Mouse (Mus musculus): ENCODE data around the gene Ercc6. TPM values are rescaled to one million over a fixed set of nuclear protein-coding genes. Genes with fewer than 3 reads are reported as not detected.

Gene Ercc6
- polyA plus RNA-seq, 1 experiment from 2014 or later = 8.4 TPM

DNA sequence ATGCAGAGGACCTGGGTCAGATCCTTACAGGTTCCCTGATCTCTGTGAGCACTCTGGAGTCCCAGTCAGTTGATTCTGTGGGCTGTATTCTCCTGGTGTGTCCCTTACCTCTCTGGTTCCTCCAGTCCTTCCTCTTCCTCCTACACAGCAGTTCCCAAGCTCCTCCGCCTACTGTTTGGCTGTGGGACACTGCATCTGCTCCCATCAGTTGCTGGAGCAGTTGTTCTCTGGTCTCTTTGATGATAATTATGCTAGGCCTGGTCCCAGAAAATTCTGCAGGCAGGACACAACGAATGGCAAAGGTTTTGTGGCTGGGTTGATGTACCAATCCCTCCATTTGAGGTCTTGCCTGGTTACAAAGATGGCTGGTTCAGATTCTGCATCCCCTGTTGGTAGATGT, 12.0 kb upstream of the Ercc6 start:
- H3K9ac ChIP-seq (ENCODE audit: low read length) = no peak overlapping the region
- no peak overlapping the region for H3K4me2 ChIP-seq (replicated peaks; ENCODE audit: low read depth)
- H3K27me3 ChIP-seq (ENCODE audit: control insufficient read depth, insufficient read depth, low read length) = no peaks in the 10 kb centered on the region
- DNase-seq (ENCODE audit: low spot score) = no peak
- TF ChIP-seq CTCF (IDR thresholded peaks at IDR 0.05; ENCODE audit: low read depth) (no peak), EP300 (optimal IDR thresholded peaks at IDR 0.05) (no peak)
- H3K4me1 ChIP-seq (replicated peaks; ENCODE audit: control insufficient read depth, insufficient read depth) = no peaks in the 10 kb centered on the region
- H3K36me3 ChIP-seq (ENCODE audit: control insufficient read depth, insufficient read depth, low read length) = no peaks in the 10 kb centered on the region
- H3K27ac ChIP-seq (replicated peaks) = no peak overlapping the region
- WGBS = 67% methylated on average over 2 of the region's 2 CpGs
- no peak overlapping the region for H3K4me3 ChIP-seq (ENCODE audit: low read depth, low read length)
- no peaks in the 10 kb centered on the region for H3K9me3 ChIP-seq (ENCODE audit: control insufficient read depth, low read length)
- ATAC-seq (ENCODE audit: low FRiP score, low TSS enrichment) = no peak

DNA sequence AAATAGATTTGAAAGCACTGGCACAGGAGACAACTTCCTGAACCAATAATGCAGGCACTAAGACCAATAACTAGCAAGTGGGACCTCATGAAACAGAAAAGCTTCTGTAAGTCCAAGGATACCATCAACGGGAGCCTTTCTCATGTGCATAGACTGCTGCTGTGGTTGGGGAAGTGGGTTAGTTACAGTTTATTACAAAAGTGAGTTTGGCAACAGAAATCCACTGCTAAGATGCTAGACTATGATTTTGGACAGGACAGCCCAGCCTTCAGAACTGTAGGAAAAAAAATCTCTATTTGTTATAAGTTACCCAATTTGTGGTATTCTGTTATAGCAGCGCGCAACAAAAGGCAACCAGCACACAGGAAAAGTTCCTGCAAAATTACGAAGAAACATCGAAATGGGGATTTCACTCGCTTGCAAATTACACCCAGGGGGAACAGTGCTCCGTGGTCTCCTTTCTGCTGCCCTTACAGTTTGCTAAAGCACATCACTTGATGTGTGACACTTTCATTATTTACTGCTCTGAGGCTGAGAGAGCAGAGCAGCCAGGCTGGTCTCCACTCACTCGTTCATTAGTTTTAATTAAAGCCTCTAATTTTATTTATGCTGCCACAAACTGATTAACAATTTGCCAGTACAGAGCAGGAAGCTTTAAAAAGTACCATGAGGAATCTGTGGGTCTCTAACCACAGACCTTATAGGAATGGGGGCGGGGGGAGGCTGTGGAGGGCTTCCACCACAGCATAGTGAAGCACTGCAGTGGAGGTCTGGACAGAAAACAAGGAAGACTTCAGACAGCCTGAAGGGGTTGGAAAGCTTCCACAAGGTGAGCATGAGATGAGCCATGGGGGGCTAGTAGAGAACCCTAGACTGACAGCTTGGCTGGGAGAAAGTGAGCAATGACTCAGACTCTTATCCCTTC, 10.3 kb upstream of the Ercc6 start:
- no peak overlapping the region for H3K4me2 ChIP-seq (replicated peaks; ENCODE audit: low read depth)
- 76% methylated on average over 9 of the region's 9 CpGs for WGBS
- ATAC-seq (ENCODE audit: low FRiP score, low TSS enrichment) = no peak
- no peak for DNase-seq (ENCODE audit: low spot score)
- no peaks in the 10 kb centered on the region for H3K4me1 ChIP-seq (replicated peaks; ENCODE audit: control insufficient read depth, insufficient read depth)
- no peaks in the 10 kb centered on the region for H3K27me3 ChIP-seq (ENCODE audit: control insufficient read depth, insufficient read depth, low read length)
- TF ChIP-seq CTCF (IDR thresholded peaks at IDR 0.05; ENCODE audit: low read depth) (no peak), EP300 (optimal IDR thresholded peaks at IDR 0.05) (no peak)
- no peak overlapping the region for H3K27ac ChIP-seq (replicated peaks)
- H3K9ac ChIP-seq (ENCODE audit: low read length) = no peak overlapping the region
- H3K4me3 ChIP-seq (ENCODE audit: low read depth, low read length) = no peak overlapping the region
- H3K9me3 ChIP-seq (ENCODE audit: control insufficient read depth, low read length) = no peaks in the 10 kb centered on the region
- no peaks in the 10 kb centered on the region for H3K36me3 ChIP-seq (ENCODE audit: control insufficient read depth, insufficient read depth, low read length)

DNA sequence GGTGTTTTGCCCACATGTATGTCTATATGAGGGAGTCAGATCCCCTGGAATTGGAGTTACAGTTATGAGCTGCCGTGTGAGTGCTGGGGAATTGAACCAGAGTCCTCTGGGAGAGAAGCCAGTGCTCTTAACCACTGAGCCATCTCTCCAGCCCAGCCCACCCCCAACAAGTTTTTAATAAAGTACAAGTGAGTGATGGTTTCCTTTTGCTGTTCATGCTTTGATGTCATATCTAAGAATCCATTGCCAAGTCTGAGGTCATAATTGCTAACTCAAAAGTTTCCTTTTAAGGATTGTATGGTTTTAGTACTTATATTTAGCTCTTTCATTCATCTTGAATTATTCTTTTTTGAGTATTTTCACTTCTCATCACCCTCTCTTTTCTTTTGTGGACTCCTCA, 9.4 kb upstream of the Ercc6 start:
- 67% methylated on average over 1 of the region's 1 CpGs for WGBS
- Histone ChIP-seq H3K9ac (ENCODE audit: low read length) (no peak overlapping the region), H3K27me3 (ENCODE audit: control insufficient read depth, insufficient read depth, low read length) (no peaks in the 10 kb centered on the region), H3K4me2 (replicated peaks; ENCODE audit: low read depth) (no peak overlapping the region), H3K27ac (replicated peaks) (no peak overlapping the region), H3K36me3 (ENCODE audit: control insufficient read depth, insufficient read depth, low read length) (no peaks in the 10 kb centered on the region), H3K4me3 (ENCODE audit: low read depth, low read length) (no peak overlapping the region), H3K9me3 (ENCODE audit: control insufficient read depth, low read length) (no peaks in the 10 kb centered on the region), H3K4me1 (replicated peaks; ENCODE audit: control insufficient read depth, insufficient read depth) (no peaks in the 10 kb centered on the region)
- ATAC-seq (ENCODE audit: low FRiP score, low TSS enrichment) (no peak), DNase-seq (ENCODE audit: low spot score) (no peak)
- TF ChIP-seq EP300 (optimal IDR thresholded peaks at IDR 0.05) (no peak), CTCF (IDR thresholded peaks at IDR 0.05; ENCODE audit: low read depth) (no peak)

DNA sequence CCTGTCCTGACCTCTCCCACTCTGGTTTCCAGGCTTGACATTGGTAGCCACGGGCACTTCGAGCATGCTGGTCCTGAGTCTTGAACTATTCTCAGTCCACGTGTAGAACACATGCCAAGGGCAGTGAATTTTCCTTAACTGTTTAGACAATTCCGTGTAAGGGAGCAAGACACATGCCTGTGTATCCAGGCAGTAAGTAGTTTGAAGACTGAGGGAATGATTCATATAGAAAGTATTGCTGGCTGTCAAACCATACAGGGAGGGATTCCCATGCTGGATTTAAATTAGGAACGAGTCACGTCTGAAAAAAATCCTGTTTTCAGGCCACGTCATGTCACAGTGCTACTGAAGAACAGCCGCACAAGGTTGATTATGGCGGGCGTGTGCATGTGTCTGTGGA, 7.0 kb upstream of the Ercc6 start:
- H3K27me3 ChIP-seq (ENCODE audit: control insufficient read depth, insufficient read depth, low read length) = no peaks in the 10 kb centered on the region
- H3K4me3 ChIP-seq (ENCODE audit: low read depth, low read length) = no peak overlapping the region
- ATAC-seq (ENCODE audit: low FRiP score, low TSS enrichment) (no peak), DNase-seq (ENCODE audit: low spot score) (no peak)
- no peak overlapping the region for H3K4me2 ChIP-seq (replicated peaks; ENCODE audit: low read depth)
- TF ChIP-seq CTCF (IDR thresholded peaks at IDR 0.05; ENCODE audit: low read depth) = no peak
- no peak for TF ChIP-seq EP300 (optimal IDR thresholded peaks at IDR 0.05)
- H3K36me3 ChIP-seq (ENCODE audit: control insufficient read depth, insufficient read depth, low read length) = no peaks in the 10 kb centered on the region
- H3K9me3 ChIP-seq (ENCODE audit: control insufficient read depth, low read length) = no peaks in the 10 kb centered on the region
- H3K27ac ChIP-seq (replicated peaks) = no peak overlapping the region
- H3K4me1 ChIP-seq (replicated peaks; ENCODE audit: control insufficient read depth, insufficient read depth) = no peaks in the 10 kb centered on the region
- no peak overlapping the region for H3K9ac ChIP-seq (ENCODE audit: low read length)
- WGBS = 76% methylated on average over 10 of the region's 10 CpGs

DNA sequence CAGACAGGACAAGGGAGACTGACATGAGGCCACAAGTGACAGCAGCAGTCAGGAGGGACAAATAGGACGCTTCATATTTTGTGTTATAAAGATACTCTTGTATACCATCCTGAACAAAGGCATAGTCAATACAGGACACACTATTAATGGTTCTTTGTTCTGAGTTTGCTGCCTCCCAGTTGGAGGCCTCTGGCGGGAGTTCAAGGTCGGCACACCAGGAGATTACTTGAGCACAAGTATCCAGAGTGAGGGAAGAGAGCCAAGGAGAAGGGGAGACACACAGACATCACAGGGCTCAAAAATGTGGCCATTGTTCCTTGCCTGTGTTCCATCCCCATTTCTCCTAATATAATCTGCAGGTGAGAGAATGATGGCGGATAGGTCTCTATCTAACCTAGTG, 6.1 kb upstream of the Ercc6 start:
- H3K27me3 ChIP-seq (ENCODE audit: control insufficient read depth, insufficient read depth, low read length) = no peaks in the 10 kb centered on the region

DNA sequence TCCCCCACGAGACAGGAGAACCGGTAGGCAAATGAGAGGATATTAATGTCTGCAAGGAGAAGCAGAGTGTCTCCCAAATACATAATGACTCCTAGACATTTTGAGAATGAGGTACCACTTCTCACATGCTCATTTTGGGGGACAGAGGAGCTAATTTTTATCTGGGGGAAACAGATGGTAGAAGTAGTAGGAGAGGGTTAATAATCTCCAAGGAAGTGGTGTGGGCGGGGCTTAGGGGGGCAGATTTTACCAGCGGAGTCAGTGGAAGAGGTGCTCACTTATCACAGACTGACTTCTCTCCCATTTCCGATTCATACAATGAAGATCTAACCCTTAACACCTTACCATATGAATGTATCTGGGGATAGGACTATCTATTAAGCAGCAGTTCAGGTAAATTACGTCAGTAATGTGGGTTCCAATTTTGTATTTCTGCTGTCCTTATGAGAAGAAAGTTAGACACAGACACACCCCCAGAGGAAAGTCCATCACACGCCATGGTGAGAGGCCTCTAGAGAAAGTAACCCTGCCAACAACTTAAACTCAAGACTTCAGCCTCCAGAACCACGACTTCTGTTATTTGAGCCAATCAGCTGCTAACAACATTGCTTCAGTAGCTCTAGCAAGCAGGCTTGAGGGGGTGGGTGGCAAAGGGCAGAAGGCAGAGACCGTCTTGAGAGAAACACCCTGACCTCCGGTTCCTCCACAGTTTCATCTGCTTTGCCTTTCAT, 5.1 kb upstream of the Ercc6 start:
- no peaks in the 10 kb centered on the region for H3K27me3 ChIP-seq (ENCODE audit: control insufficient read depth, insufficient read depth, low read length)
- TF ChIP-seq EP300 (optimal IDR thresholded peaks at IDR 0.05) (no peak), CTCF (IDR thresholded peaks at IDR 0.05; ENCODE audit: low read depth) (no peak)
- WGBS = 52% methylated on average over 10 of the region's 10 CpGs
- H3K4me1 ChIP-seq (replicated peaks; ENCODE audit: control insufficient read depth, insufficient read depth) = 0 out of 2 replicates have a peak, but pooled peaks cover 2% of the 10 kb centered on the region
- no peak for DNase-seq (ENCODE audit: low spot score)
- no peak overlapping the region for H3K4me3 ChIP-seq (ENCODE audit: low read depth, low read length)
- no peak overlapping the region for H3K9ac ChIP-seq (ENCODE audit: low read length)
- no peak for ATAC-seq (ENCODE audit: low FRiP score, low TSS enrichment)
- H3K9me3 ChIP-seq (ENCODE audit: control insufficient read depth, low read length) = no peaks in the 10 kb centered on the region
- H3K4me2 ChIP-seq (replicated peaks; ENCODE audit: low read depth) = no peak overlapping the region
- no peak overlapping the region for H3K27ac ChIP-seq (replicated peaks)
- H3K36me3 ChIP-seq (ENCODE audit: control insufficient read depth, insufficient read depth, low read length) = no peaks in the 10 kb centered on the region

More for the DNA sequence above, 6.1 kb upstream of the Ercc6 start:
- WGBS = 85% methylated on average over 4 of the region's 4 CpGs
- Histone ChIP-seq H3K4me1 (replicated peaks; ENCODE audit: control insufficient read depth, insufficient read depth) (no peaks in the 10 kb centered on the region), H3K9ac (ENCODE audit: low read length) (no peak overlapping the region), H3K4me2 (replicated peaks; ENCODE audit: low read depth) (no peak overlapping the region), H3K27ac (replicated peaks) (no peak overlapping the region), H3K36me3 (ENCODE audit: control insufficient read depth, insufficient read depth, low read length) (no peaks in the 10 kb centered on the region), H3K9me3 (ENCODE audit: control insufficient read depth, low read length) (no peaks in the 10 kb centered on the region), H3K4me3 (ENCODE audit: low read depth, low read length) (no peak overlapping the region)
- DNase-seq (ENCODE audit: low spot score) (no peak), ATAC-seq (ENCODE audit: low FRiP score, low TSS enrichment) (no peak)
- TF ChIP-seq CTCF (IDR thresholded peaks at IDR 0.05; ENCODE audit: low read depth) = no peak
- TF ChIP-seq EP300 (optimal IDR thresholded peaks at IDR 0.05) = no peak

Measured in stomach, postnatal 0 days (tissue).